Mouse (Mus musculus) kidney, postnatal 25 days (tissue): ENCODE results near the gene Pik3r2.
A peak's percentile ranks its signal among the peaks of the same experiment; 100 is the strongest.

Source experiments
- DNase-seq, 2 experiments: peaks; one replicate each; pipeline ENCODE4 v3.0.0; 2021; ENCODE audit warnings: mixed read lengths in 2 of 2

Pik3r2 gene

GRCm38 (mm10) chr8:70801156-70801555 lies 24.6 kb upstream of the Pik3r2 start:
- DNase-seq: no peak

GRCm38 (mm10) chr8:70800648-70801047 lies 24.1 kb upstream of the Pik3r2 start:
- no peak for DNase-seq

GRCm38 (mm10) chr8:70798281-70798680 lies 21.8 kb upstream of the Pik3r2 start:
- peak; percentile 56 to 90 for DNase-seq

GRCm38 (mm10) chr8:70797081-70798070 lies 20.9 kb upstream of the Pik3r2 start:
- peak; percentile 91 to 95 for DNase-seq

- peak in 1 of 2 experiments; percentile 11 for DNase-seq
Observed at GRCm38 (mm10) chr8:70796403-70797080, 20.0 kb upstream of the Pik3r2 start.

- no peak for DNase-seq
Observed at GRCm38 (mm10) chr8:70795370-70795769, 18.9 kb upstream of the Pik3r2 start.

- DNase-seq: no peak
Observed at GRCm38 (mm10) chr8:70794215-70794614, 17.7 kb upstream of the Pik3r2 start.

GRCm38 (mm10) chr8:70792700-70793099 lies 16.2 kb upstream of the Pik3r2 start:
- DNase-seq: peak; percentile 91 to 96

- DNase-seq: peak; percentile 98
Observed at GRCm38 (mm10) chr8:70791975-70792691, 15.6 kb upstream of the Pik3r2 start.

GRCm38 (mm10) chr8:70791294-70791701 lies 14.8 kb upstream of the Pik3r2 start:
- DNase-seq: peak in 1 of 2 experiments; percentile 46

GRCm38 (mm10) chr8:70790846-70791245 lies 14.3 kb upstream of the Pik3r2 start:
- no peak for DNase-seq

GRCm38 (mm10) chr8:70789046-70789445 lies 12.5 kb upstream of the Pik3r2 start:
- DNase-seq: no peak

- DNase-seq: peak; percentile 54 to 71
Observed at GRCm38 (mm10) chr8:70787941-70788667, 11.6 kb upstream of the Pik3r2 start.

GRCm38 (mm10) chr8:70787051-70787445 lies 10.5 kb upstream of the Pik3r2 start:
- no peak for DNase-seq

GRCm38 (mm10) chr8:70786291-70787050 lies 10.0 kb upstream of the Pik3r2 start:
- DNase-seq: no peak

GRCm38 (mm10) chr8:70780093-70780492 lies 3.6 kb upstream of the Pik3r2 start:
- DNase-seq: no peak

GRCm38 (mm10) chr8:70775851-70776495 lies 540 bp downstream of the Pik3r2 start:
- DNase-seq: no peak

GRCm38 (mm10) chr8:70775227-70775626 lies 1.3 kb downstream of the Pik3r2 start:
- no peak for DNase-seq

- DNase-seq: no peak
Observed at GRCm38 (mm10) chr8:70774740-70775139, 1.8 kb downstream of the Pik3r2 start.

- DNase-seq: peak; percentile 86 to 94
Observed at GRCm38 (mm10) chr8:70773833-70774232, 2.7 kb downstream of the Pik3r2 start.

- no peak for DNase-seq
Observed at GRCm38 (mm10) chr8:70773410-70773809, 3.1 kb downstream of the Pik3r2 start.
